Comparison of ENCODE assay signal across 11 mouse cellular contexts in the genomic region with DNA sequence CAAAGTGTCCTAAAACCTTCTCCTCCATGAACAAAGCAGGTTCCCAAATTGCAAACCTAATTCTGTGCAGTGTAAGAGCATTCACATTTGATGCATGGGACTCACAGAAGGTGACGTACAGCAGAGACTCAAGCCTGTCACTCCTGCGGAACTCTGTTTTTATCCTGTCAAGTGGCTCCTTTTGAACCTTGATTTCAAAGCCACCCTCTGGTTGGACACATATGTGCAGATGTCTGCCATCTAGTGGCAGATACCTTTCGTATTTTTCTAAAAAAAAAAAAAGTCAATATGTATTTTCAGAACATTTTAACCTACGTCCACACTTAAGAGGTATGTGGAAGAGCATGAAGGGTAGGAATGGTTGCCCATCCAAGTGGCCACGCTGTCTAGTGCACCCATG. TPM values are rescaled to one million over a fixed set of nuclear protein-coding genes. Genes with fewer than 3 reads are reported as not detected.
DNase-seq lines count a peak whose midpoint lies in the region; ATAC-seq and TF ChIP-seq lines count a peak whose summit lies in the region.
"Had no signal": no experiment of that assay in that cellular context is flagged by ENCODE, and none has a peak within 500 bp of the region (broad histone marks: within the 10 kb centered on the region; RNA-seq: fewer than 3 reads in every experiment).

No protein-coding gene starts in this region.

- 68% methylated on average over 5 of the region's 5 CpGs for WGBS in intestine, postnatal 0 days
- 76% methylated on average over 5 of the region's 5 CpGs for whole genome bisulfite sequencing in intestine, embryonic 15.5 days
- 74% methylated on average over 5 of the region's 5 CpGs for WGBS in limb, embryonic 10.5 days

- DNase-seq in 3T3-L1 (ENCODE audit: low read depth, low spot score) (peak; percentile 2), MEL (ENCODE audit: low read depth, low spot score) (peak; percentile 28)
- DNase-seq in heart, postnatal 4 days = no peak
- DNase-seq in layer of hippocampus, adult 8-10 months (ENCODE audit: low spot score in 2 of 2) = no peak
- no peak for DNase-seq in limb, embryonic 10.5 days (ENCODE audit: low spot score)
- DNase-seq: heart, adult 18-20 months had no signal

- no peaks in the 10 kb centered on the region for H3K27me3 ChIP-seq in intestine, postnatal 0 days (replicated peaks; ENCODE audit: control insufficient read depth, insufficient read depth, low read length)
- no peaks in the 10 kb centered on the region for H3K27me3 ChIP-seq in intestine, embryonic 15.5 days (replicated peaks)
- no peaks in the 10 kb centered on the region for H3K27me3 ChIP-seq in MEL (ENCODE audit: control insufficient read depth in 1 of 2, insufficient read depth in 2 of 2, low read length in 2 of 2)
- no peaks in the 10 kb centered on the region for H3K27me3 ChIP-seq in limb, embryonic 10.5 days (ENCODE audit: low read depth, poor library complexity, severe bottlenecking)
- H3K27me3 ChIP-seq: forebrain, embryonic 12.5 days had no signal

- no peak overlapping the region for H3K4me3 ChIP-seq in intestine, postnatal 0 days (ENCODE audit: low read depth, low read length)
- H3K4me3 ChIP-seq in intestine, embryonic 15.5 days (replicated peaks) = no peak overlapping the region
- no peak overlapping the region for H3K4me3 ChIP-seq in MEL (ENCODE audit: control insufficient read depth in 1 of 2, insufficient read depth in 1 of 2, low read depth in 2 of 2, low read length in 2 of 2)
- H3K4me3 ChIP-seq in limb, embryonic 10.5 days = no peak overlapping the region
- H3K4me3 ChIP-seq: embryonic facial prominence, embryonic 10.5 days; forebrain, embryonic 12.5 days had no signal

- peak; percentile 61 for TF ChIP-seq CTCF in intestine, postnatal 0 days (IDR thresholded peaks at IDR 0.05; ENCODE audit: low read depth)
- peak in 2 of 3 experiments; percentile 11 to 55; a peak in 3 of 6 replicates for TF ChIP-seq CTCF in MEL (IDR thresholded peaks at IDR 0.05 in 2 of 3, conservative IDR thresholded peaks at IDR 0.05 in 1 of 3; ENCODE audit: control insufficient read depth in 1 of 3, insufficient read depth in 1 of 3, low read depth in 2 of 3, low read length in 3 of 3, poor library complexity in 1 of 3, severe bottlenecking in 1 of 3)

- no peak overlapping the region for H3K9ac ChIP-seq in intestine, postnatal 0 days (ENCODE audit: low read depth, low read length)
- H3K9ac ChIP-seq in intestine, embryonic 15.5 days = no peak overlapping the region
- no peak overlapping the region for H3K9ac ChIP-seq in MEL (ENCODE audit: control insufficient read depth, low read depth, low read length, poor library complexity, severe bottlenecking)
- H3K9ac ChIP-seq: forebrain, embryonic 12.5 days had no signal

- TF ChIP-seq RAD21 in MEL (IDR thresholded peaks at IDR 0.05; ENCODE audit: low read depth, low read length) = peak; percentile 51

- H3K27ac ChIP-seq in intestine, postnatal 0 days (ENCODE audit: low read depth, low read length) = no peak overlapping the region
- H3K27ac ChIP-seq in intestine, embryonic 15.5 days = no peak overlapping the region
- no peak overlapping the region for H3K27ac ChIP-seq in MEL (ENCODE audit: control insufficient read depth, low read depth, low read length)
- no peak overlapping the region for H3K27ac ChIP-seq in limb, embryonic 10.5 days
- H3K27ac ChIP-seq: embryonic facial prominence, embryonic 10.5 days; forebrain, embryonic 12.5 days had no signal

- no peaks in the 10 kb centered on the region for H3K4me1 ChIP-seq in intestine, postnatal 0 days (replicated peaks; ENCODE audit: control insufficient read depth, insufficient read depth, low read length)
- no peaks in the 10 kb centered on the region for H3K4me1 ChIP-seq in intestine, embryonic 15.5 days (replicated peaks)
- no peaks in the 10 kb centered on the region for H3K4me1 ChIP-seq in MEL (ENCODE audit: control insufficient read depth in 1 of 2, insufficient read depth in 2 of 2, low read length in 2 of 2)
- no peaks in the 10 kb centered on the region for H3K4me1 ChIP-seq in limb, embryonic 10.5 days
- H3K4me1 ChIP-seq: embryonic facial prominence, embryonic 10.5 days; forebrain, embryonic 12.5 days had no signal

- no peaks in the 10 kb centered on the region for H3K79me2 ChIP-seq in MEL (ENCODE audit: control insufficient read depth, insufficient read depth, low read length, poor library complexity)

- no peak for TF ChIP-seq EP300 in MEL (IDR thresholded peaks at IDR 0.05; ENCODE audit: low read depth in 1 of 2, low read length in 2 of 2)

- no peak for TF ChIP-seq POLR2A in MEL (IDR thresholded peaks at IDR 0.05; ENCODE audit: control insufficient read depth in 1 of 2, insufficient read depth in 1 of 2, low read depth in 1 of 2, low read length in 2 of 2, poor library complexity in 1 of 2)

- H3K4me2 ChIP-seq in intestine, postnatal 0 days (replicated peaks; ENCODE audit: low read depth) = no peak overlapping the region
- H3K4me2 ChIP-seq in intestine, embryonic 15.5 days (replicated peaks) = no peak overlapping the region
- H3K4me2 ChIP-seq: forebrain, embryonic 12.5 days had no signal

- no peaks in the 10 kb centered on the region for H3K9me3 ChIP-seq in intestine, postnatal 0 days (ENCODE audit: control insufficient read depth)
- H3K9me3 ChIP-seq in intestine, embryonic 15.5 days = no peaks in the 10 kb centered on the region
- no peaks in the 10 kb centered on the region for H3K9me3 ChIP-seq in MEL (replicated peaks; ENCODE audit: insufficient read depth, low read length)
- H3K9me3 ChIP-seq in limb, embryonic 10.5 days (replicated peaks) = no peaks in the 10 kb centered on the region
- H3K9me3 ChIP-seq: embryonic facial prominence, embryonic 10.5 days; forebrain, embryonic 12.5 days had no signal

- no peak for ATAC-seq in intestine, postnatal 0 days
- no peak for ATAC-seq in intestine, embryonic 15.5 days
- peak; percentile 89 for ATAC-seq in inflammation-experienced regulatory T-cells, adult 6 months

- no peaks in the 10 kb centered on the region for H3K36me3 ChIP-seq in intestine, postnatal 0 days (ENCODE audit: control insufficient read depth, insufficient read depth)
- no peaks in the 10 kb centered on the region for H3K36me3 ChIP-seq in intestine, embryonic 15.5 days
- H3K36me3 ChIP-seq in MEL (ENCODE audit: control insufficient read depth in 1 of 2, insufficient read depth in 2 of 2, low read length in 2 of 2) = no peaks in the 10 kb centered on the region
- H3K36me3 ChIP-seq in limb, embryonic 10.5 days = no peaks in the 10 kb centered on the region
- H3K36me3 ChIP-seq: embryonic facial prominence, embryonic 10.5 days; forebrain, embryonic 12.5 days had no signal

TF ChIP-seq in MEL, 35 proteins besides CTCF, POLR2A, EP300 and RAD21:
- TF ChIP-seq USF1 (IDR thresholded peaks at IDR 0.05; ENCODE audit: low read depth, low read length) = no peak
- no peak for TF ChIP-seq TCF12 (IDR thresholded peaks at IDR 0.05; ENCODE audit: low read depth, low read length)
- 0 out of 2 replicates have a peak, but pooled peaks have one; percentile 13 for TF ChIP-seq ZC3H11A (IDR thresholded peaks at IDR 0.05; ENCODE audit: low read depth, low read length)
- peak; percentile 81 for TF ChIP-seq ZNF384 (IDR thresholded peaks at IDR 0.05; ENCODE audit: low read depth, low read length)
- TF ChIP-seq SMC3 (IDR thresholded peaks at IDR 0.05; ENCODE audit: low read depth, low read length) = peak; percentile 72
- no peak for TF ChIP-seq USF2 (IDR thresholded peaks at IDR 0.05; ENCODE audit: borderline replicate concordance in 1 of 2, insufficient read depth in 1 of 2, low read depth in 1 of 2, low read length in 2 of 2)

RNA-seq across cellular contexts. Expression of a gene that starts 16.3 kb away (rescaled TPM):
- polyA plus RNA-seq in intestine, postnatal 0 days (2015; fragmentation: Nextera tagmentation; extraction: Ambion mirVana) = 0.53 and 0.55 TPM in 2 replicates
- 1.4 and 2.0 TPM in 2 replicates for polyA plus RNA-seq in intestine, embryonic 15.5 days (2015; fragmentation: Nextera tagmentation; extraction: Ambion mirVana)
- total RNA-seq in MEL (2012; rRNA removed) = not detected in 2 replicates
- polyA plus RNA-seq in MEL (2012; ENCODE audit: insufficient read depth in 1 of 2, insufficient read length in 2 of 2, low read depth in 1 of 2, low replicate concordance in 2 of 2, missing spikeins in 1 of 2) = not detected
- under 1 TPM; 0.14 to 0.67 (median 0.19) TPM for polyA plus RNA-seq in inflammation-experienced regulatory T-cells, adult 6 months (2017; shearing (Covaris generic))
- 1 to 10 TPM; 1.6 to 1.8 TPM for total RNA-seq in heart, postnatal 4 days (2021)
- total RNA-seq in layer of hippocampus, adult 8-10 months (2022) = 10 to 100 TPM; 40.5 to 55.7 (median 45.6) TPM
- 0.04 TPM in 1 of 2 replicates, not detected in the other for polyA plus RNA-seq in limb, embryonic 10.5 days (2016; fragmentation: Nextera tagmentation; extraction: Ambion mirVana)

Comparison
In these comparisons a context has a peak if more than half of its experiments do, and no peak if none do; other contexts are left out.
1. DNase-seq: peak in 3T3-L1 (single experiment) and MEL (single experiment); none in heart, postnatal 4 days (single experiment), layer of hippocampus, adult 8-10 months (0 of 2) and limb, embryonic 10.5 days (single experiment).